Mouse (Mus musculus): ENCODE data around the gene Epha10.

GRCm38 (mm10) chr4:124899906-124900305 lies 19.2 kb downstream of the Epha10 start:
- no peak for TF ChIP-seq POLR2A (IDR thresholded peaks at IDR 0.05; ENCODE audit: low read depth, low read length)
- TF ChIP-seq CTCF (conservative IDR thresholded peaks at IDR 0.05; ENCODE audit: insufficient read depth, insufficient read length, low read depth, low read length): no peak

Data from kidney, adult 2 months (tissue).